Mouse (Mus musculus) CD8-positive naive resting alpha-beta T cell, adult 2 months (primary cell): ENCODE measurements around the gene Ms4a4d.
A peak's percentile ranks its signal among the peaks of the same experiment; 100 is the strongest.
"Not testable (repeated sequence)": the region's sequence is repeated elsewhere in the genome, so short reads cannot be mapped to it uniquely, and the experiment has no call there.

Experiments used
- DNase-seq, 2 experiments: peaks; one replicate each; pipeline ENCODE4 v3.0.0; 2022; ENCODE audit warnings: low read depth in 2 of 2, low spot score in 2 of 2

The Ms4a4d gene

GRCm38 (mm10) chr19:11559560-11559959 lies 23.0 kb downstream of the Ms4a4d start:
- DNase-seq = not testable (repeated sequence)

- no peak for DNase-seq
These were observed 38.4 kb downstream of the Ms4a4d start for GRCm38 (mm10) chr19:11574965-11575364.

- DNase-seq = peak; percentile 62 to 76
These were observed 52.6 kb downstream of the Ms4a4d start for GRCm38 (mm10) chr19:11589205-11589604.

GRCm38 (mm10) chr19:11589891-11590449 lies 53.4 kb downstream of the Ms4a4d start:
- DNase-seq = no peak

GRCm38 (mm10) chr19:11601349-11601748 lies 64.7 kb downstream of the Ms4a4d start:
- DNase-seq = no peak

- DNase-seq = peak; percentile 69 to 73
These were observed 65.4 kb downstream of the Ms4a4d start for GRCm38 (mm10) chr19:11602026-11602425.

- DNase-seq = no peak
These were observed 68.0 kb downstream of the Ms4a4d start, which contains the start of gene Ms4a6d for GRCm38 (mm10) chr19:11604603-11605002. Ms4a6d (minus strand) TSS chr19:11604849.
